Mouse (Mus musculus) cerebellum, adult 8-10 months (tissue): ENCODE measurements around the gene Pnpla1.
"Not testable (repeated sequence)": the region's sequence is repeated elsewhere in the genome, so short reads cannot be mapped to it uniquely, and the experiment has no call there.

Experiments
- DNase-seq: peaks from one replicate; pipeline ENCODE4 v3.0.0; 2022

Pnpla1 gene

GRCm38 (mm10) chr17:28858205-28858604 lies at the start of gene Pnpla1:
TSS of gene Pnpla1 (plus strand) at chr17:28858411.
- DNase-seq = no peak

- no peak for DNase-seq
Measured at GRCm38 (mm10) chr17:28808714-28809113, 49.5 kb upstream of the Pnpla1 start.

GRCm38 (mm10) chr17:28809175-28809831 lies 48.9 kb upstream of the Pnpla1 start:
- DNase-seq = no peak

- DNase-seq = no peak
Measured at GRCm38 (mm10) chr17:28812345-28812744, 45.9 kb upstream of the Pnpla1 start.

- DNase-seq = no peak
Measured at GRCm38 (mm10) chr17:28814529-28815097, 43.6 kb upstream of the Pnpla1 start.

GRCm38 (mm10) chr17:28815384-28816004 lies 42.7 kb upstream of the Pnpla1 start:
- no peak for DNase-seq

- not testable (repeated sequence) for DNase-seq
Measured at GRCm38 (mm10) chr17:28816326-28816725, 41.9 kb upstream of the Pnpla1 start.

GRCm38 (mm10) chr17:28816875-28817811 lies 41.1 kb upstream of the Pnpla1 start:
- no peak for DNase-seq

GRCm38 (mm10) chr17:28820189-28820588 lies 38.0 kb upstream of the Pnpla1 start:
- no peak for DNase-seq

GRCm38 (mm10) chr17:28823004-28823745 lies 35.0 kb upstream of the Pnpla1 start:
- DNase-seq = peak; percentile 85

- DNase-seq = no peak
Measured at GRCm38 (mm10) chr17:28823749-28824148, 34.5 kb upstream of the Pnpla1 start.

- DNase-seq = no peak
Measured at GRCm38 (mm10) chr17:28824896-28825295, 33.3 kb upstream of the Pnpla1 start.

GRCm38 (mm10) chr17:28825359-28826041 lies 32.7 kb upstream of the Pnpla1 start:
- no peak for DNase-seq

- no peak for DNase-seq
Measured at GRCm38 (mm10) chr17:28827665-28828231, 30.5 kb upstream of the Pnpla1 start.

GRCm38 (mm10) chr17:28829120-28829519 lies 29.1 kb upstream of the Pnpla1 start:
- DNase-seq = no peak

- DNase-seq = no peak
Measured at GRCm38 (mm10) chr17:28831065-28831464, 27.1 kb upstream of the Pnpla1 start.

GRCm38 (mm10) chr17:28832040-28832439 lies 26.2 kb upstream of the Pnpla1 start:
- DNase-seq = no peak

- DNase-seq = no peak
Measured at GRCm38 (mm10) chr17:28832875-28833274, 25.3 kb upstream of the Pnpla1 start.

GRCm38 (mm10) chr17:28834676-28835075 lies 23.5 kb upstream of the Pnpla1 start:
- DNase-seq = no peak

- DNase-seq = no peak
Measured at GRCm38 (mm10) chr17:28837840-28838239, 20.4 kb upstream of the Pnpla1 start.

GRCm38 (mm10) chr17:28841947-28842346 lies 16.3 kb upstream of the Pnpla1 start:
- not testable (repeated sequence) for DNase-seq
